Mouse (Mus musculus) bone marrow macrophage, adult 2 months (primary cell): ENCODE measurements around the gene Kcna2.

Experiments used
- CTCF ChIP-seq: IDR thresholded peaks from 2 replicates; pipeline ENCODE4 v1.5.1; 2012; ENCODE audit warnings: low read depth, mild to moderate bottlenecking, low read length, moderate library complexity
- POLR2A ChIP-seq: IDR thresholded peaks from 2 replicates; pipeline ENCODE4 v1.6.1; 2012; ENCODE audit warnings: mild to moderate bottlenecking, low read depth, low read length, borderline replicate concordance

- TF ChIP-seq CTCF (no peak), POLR2A (no peak)
These were observed 1.1 kb upstream of the Kcna2 start for GRCm38 (mm10) chr3:107099866-107100265.
